In genomic region chr13:75838506-75838905, GRCm38 (mm10) we compare ENCODE assay signal across 28 mouse cellular contexts. TPM values are rescaled to one million over a fixed set of nuclear protein-coding genes. Genes with fewer than 3 reads are reported as not detected.
DNase-seq lines count a peak whose midpoint lies in the region; ATAC-seq lines count a peak whose summit lies in the region.
"Had no signal": no experiment of that assay in that cellular context is flagged by ENCODE, and none has a peak within 500 bp of the region (broad histone marks: within the 10 kb centered on the region; RNA-seq: fewer than 3 reads in every experiment).

No protein-coding gene starts in this region.

- no peaks in the 10 kb centered on the region for H3K27me3 ChIP-seq in midbrain, embryonic 11.5 days (ENCODE audit: control insufficient read depth, insufficient read depth, low read length)
- no peaks in the 10 kb centered on the region for H3K27me3 ChIP-seq in midbrain, embryonic 16.5 days (ENCODE audit: control insufficient read depth, insufficient read depth, low read depth, low read length)
- no peaks in the 10 kb centered on the region for H3K27me3 ChIP-seq in intestine, embryonic 15.5 days (replicated peaks)
- no peaks in the 10 kb centered on the region for H3K27me3 ChIP-seq in liver, embryonic 12.5 days (replicated peaks)
- H3K27me3 ChIP-seq: forebrain, embryonic 15.5 days; heart, embryonic 15.5 days; hindbrain, embryonic 13.5 days; limb, embryonic 15.5 days; lung, embryonic 15.5 days; megakaryocyte, embryonic 14.5 days; midbrain, embryonic 15.5 days; neural tube, embryonic 12.5 days had no signal

- H3K4me1 ChIP-seq in midbrain, embryonic 11.5 days (ENCODE audit: control insufficient read depth, insufficient read depth, low read length): peaks cover 8% of the 10 kb centered on the region; the same call in 1 of the 2 replicates
- peaks cover 12% of the 10 kb centered on the region; the same call in 1 of the 2 replicates for H3K4me1 ChIP-seq in midbrain, embryonic 16.5 days (ENCODE audit: control insufficient read depth, insufficient read depth, low read length)
- H3K4me1 ChIP-seq in intestine, embryonic 15.5 days (replicated peaks): peaks cover 25% of the 10 kb centered on the region
- H3K4me1 ChIP-seq in liver, embryonic 12.5 days: peaks cover 51% of the 10 kb centered on the region

- H3K27ac ChIP-seq in midbrain, embryonic 11.5 days (ENCODE audit: low read depth, low read length): no peak overlapping the region
- H3K27ac ChIP-seq in midbrain, embryonic 16.5 days (ENCODE audit: low read length): no peak overlapping the region
- 0 out of 2 replicates have a peak overlapping the region, but pooled peaks have one; percentile 40 for H3K27ac ChIP-seq in intestine, embryonic 15.5 days
- H3K27ac ChIP-seq in liver, embryonic 12.5 days: no peak overlapping the region
- H3K27ac ChIP-seq: forebrain, embryonic 15.5 days; hindbrain, embryonic 13.5 days; liver, embryonic 14.5 days; lung, embryonic 15.5 days; neural tube, embryonic 12.5 days had no signal

- H3K4me3 ChIP-seq in midbrain, embryonic 11.5 days (ENCODE audit: low read depth, low read length): no peak overlapping the region
- H3K4me3 ChIP-seq in midbrain, embryonic 16.5 days (ENCODE audit: low read depth, low read length): no peak overlapping the region
- no peak overlapping the region for H3K4me3 ChIP-seq in intestine, embryonic 15.5 days (replicated peaks)
- H3K4me3 ChIP-seq in liver, embryonic 12.5 days: no peak overlapping the region
- H3K4me3 ChIP-seq: forebrain, embryonic 15.5 days; heart, embryonic 10.5 days; heart, embryonic 15.5 days; hindbrain, embryonic 13.5 days; limb, embryonic 10.5 days; limb, embryonic 15.5 days; lung, embryonic 15.5 days; midbrain, embryonic 15.5 days; neural tube, embryonic 12.5 days had no signal

- H3K9me3 ChIP-seq in midbrain, embryonic 11.5 days (ENCODE audit: control insufficient read depth, low read length): no peaks in the 10 kb centered on the region
- no peaks in the 10 kb centered on the region for H3K9me3 ChIP-seq in midbrain, embryonic 16.5 days (replicated peaks; ENCODE audit: control insufficient read depth, low read length, poor library complexity, severe bottlenecking)
- H3K9me3 ChIP-seq in intestine, embryonic 15.5 days: no peaks in the 10 kb centered on the region
- no peaks in the 10 kb centered on the region for H3K9me3 ChIP-seq in liver, embryonic 12.5 days (replicated peaks)
- H3K9me3 ChIP-seq: forebrain, embryonic 15.5 days; heart, embryonic 10.5 days; heart, embryonic 15.5 days; hindbrain, embryonic 13.5 days; limb, embryonic 10.5 days; limb, embryonic 15.5 days; lung, embryonic 15.5 days; megakaryocyte, embryonic 14.5 days; midbrain, embryonic 15.5 days; neural tube, embryonic 12.5 days had no signal

- DNase-seq in midbrain, embryonic 11.5 days (ENCODE audit: low spot score, missing footprints): peak; percentile 44
- peak; percentile 20 for DNase-seq in lung, postnatal 14 days
- no peak for DNase-seq in urinary bladder, adult 2 months (ENCODE audit: low spot score)
- DNase-seq: adrenal gland, adult 2 months; adrenal gland, postnatal 36 days; B cell, adult 2 months; cerebellum, adult 18-20 months; cerebellum, postnatal 10 days; gastrocnemius, postnatal 25 days; kidney, postnatal 10 days; layer of hippocampus, postnatal 36 days; right cerebral cortex, adult 18-20 months; thymus, postnatal 14 days had no signal

- H3K4me2 ChIP-seq in midbrain, embryonic 11.5 days: no peak overlapping the region
- H3K4me2 ChIP-seq in midbrain, embryonic 16.5 days (ENCODE audit: low read length): no peak overlapping the region
- no peak overlapping the region for H3K4me2 ChIP-seq in intestine, embryonic 15.5 days (replicated peaks)
- H3K4me2 ChIP-seq in liver, embryonic 12.5 days: no peak overlapping the region
- H3K4me2 ChIP-seq: forebrain, embryonic 15.5 days; limb, embryonic 15.5 days; lung, embryonic 15.5 days; neural tube, embryonic 12.5 days had no signal

- ATAC-seq in midbrain, embryonic 11.5 days (ENCODE audit: low FRiP score): no peak
- no peak for ATAC-seq in midbrain, embryonic 16.5 days
- no peak for ATAC-seq in intestine, embryonic 15.5 days
- no peak for ATAC-seq in monocyte, adult 5-6 weeks (replicated peaks; ENCODE audit: insufficient number of reproducible peaks, low FRiP score, low TSS enrichment, poor library complexity, severe bottlenecking)
- no peak for ATAC-seq in liver, embryonic 12.5 days

- no peak overlapping the region for H3K9ac ChIP-seq in midbrain, embryonic 11.5 days (ENCODE audit: low read length)
- H3K9ac ChIP-seq in midbrain, embryonic 16.5 days (ENCODE audit: low read depth, low read length): no peak overlapping the region
- H3K9ac ChIP-seq in intestine, embryonic 15.5 days: no peak overlapping the region
- H3K9ac ChIP-seq in liver, embryonic 12.5 days: no peak overlapping the region
- H3K9ac ChIP-seq: forebrain, embryonic 15.5 days; hindbrain, embryonic 13.5 days; limb, embryonic 15.5 days; liver, embryonic 14.5 days; lung, embryonic 15.5 days; midbrain, embryonic 15.5 days; neural tube, embryonic 12.5 days had no signal

- WGBS in midbrain, embryonic 11.5 days: 94% methylated on average over 4 of the region's 4 CpGs
- WGBS in midbrain, embryonic 16.5 days: 99% methylated on average over 4 of the region's 4 CpGs
- 88% methylated on average over 4 of the region's 4 CpGs for WGBS in intestine, embryonic 15.5 days
- WGBS in liver, embryonic 12.5 days (ENCODE audit: insufficient replicate concordance): 81% methylated on average over 4 of the region's 4 CpGs

- H3K36me3 ChIP-seq in midbrain, embryonic 11.5 days (ENCODE audit: control insufficient read depth, insufficient read depth, low read length): no peaks in the 10 kb centered on the region
- H3K36me3 ChIP-seq in midbrain, embryonic 16.5 days (ENCODE audit: control insufficient read depth, insufficient read depth, low read length): no peaks in the 10 kb centered on the region
- H3K36me3 ChIP-seq in intestine, embryonic 15.5 days: no peaks in the 10 kb centered on the region
- no peaks in the 10 kb centered on the region for H3K36me3 ChIP-seq in liver, embryonic 12.5 days
- H3K36me3 ChIP-seq: forebrain, embryonic 15.5 days; heart, embryonic 10.5 days; heart, embryonic 15.5 days; hindbrain, embryonic 13.5 days; limb, embryonic 10.5 days; limb, embryonic 15.5 days; lung, embryonic 15.5 days; midbrain, embryonic 15.5 days; neural tube, embryonic 12.5 days had no signal

RNA-seq across cellular contexts. Expression of gene Glrx, which starts 1.2 kb away (rescaled TPM):
- 30.8 and 31.3 TPM in 2 replicates for polyA plus RNA-seq in midbrain, embryonic 11.5 days (2014; fragmentation: Nextera tagmentation; extraction: Ambion mirVana)
- polyA plus RNA-seq in midbrain, embryonic 16.5 days (2015; fragmentation: Nextera tagmentation; extraction: Ambion mirVana): 50.0 and 56.9 TPM in 2 replicates
- 158 and 160 TPM in 2 replicates for polyA plus RNA-seq in intestine, embryonic 15.5 days (2015; fragmentation: Nextera tagmentation; extraction: Ambion mirVana)
- polyA plus RNA-seq in urinary bladder, adult 2 months (2012; rRNA removed): 64.4 and 65.9 TPM in 2 replicates
- 11.9 to 36.7 TPM (median 19.7 TPM) in 3 replicates for total RNA-seq in monocyte, adult 5-6 weeks (2017)
- 21.6 and 23.0 TPM in 2 replicates for polyA plus RNA-seq in liver, embryonic 12.5 days (2016; fragmentation: Nextera tagmentation; extraction: Ambion mirVana)
